Mouse (Mus musculus): ENCODE data around the gene Atp6ap1.

Atp6ap1 gene

DNA sequence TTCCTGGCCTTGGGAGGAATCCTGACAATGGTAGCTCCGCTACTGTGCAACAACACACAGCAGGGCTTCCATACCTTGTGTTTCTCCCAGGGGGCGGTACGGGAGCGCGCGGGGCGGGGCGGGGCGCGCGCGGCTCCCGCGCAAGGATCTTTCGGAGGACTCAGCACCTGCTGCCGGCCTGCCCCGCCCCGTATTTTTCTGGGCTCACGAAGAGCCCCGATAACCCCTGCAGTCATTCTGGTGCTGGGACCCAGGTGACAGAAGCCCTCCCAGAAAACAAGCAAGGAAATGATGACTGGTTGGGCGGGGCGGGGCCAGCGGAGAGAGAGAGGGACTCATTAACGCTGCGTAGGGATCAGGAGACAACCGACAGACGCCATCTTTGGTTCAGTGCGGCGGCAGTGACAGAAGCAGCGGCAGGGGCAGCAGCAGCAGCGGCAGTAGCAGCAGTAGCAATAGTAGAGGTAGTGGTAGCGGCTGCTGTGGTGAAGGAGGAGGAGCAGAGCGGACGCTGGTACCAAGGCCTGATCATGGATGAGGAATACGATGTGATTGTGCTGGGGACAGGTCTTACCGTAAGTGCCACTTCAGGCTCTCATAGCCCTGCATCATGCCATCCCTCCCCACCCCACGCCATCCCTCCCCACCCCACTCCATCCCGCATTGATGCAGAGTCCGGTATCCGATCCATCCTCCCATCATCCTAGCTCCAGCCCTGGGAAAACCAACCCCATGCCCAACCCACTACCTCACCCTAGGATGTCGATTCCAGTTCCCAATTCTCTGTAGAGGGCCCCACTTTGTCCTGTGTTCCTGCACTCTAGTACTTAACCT lies 8.2 kb downstream of the Atp6ap1 start, which contains the start of gene Gdi1:
TSS of gene Gdi1 (plus strand) at position 132 of the 834 bp plus-strand sequence.
- peak; percentile 79 for DNase-seq

DNA sequence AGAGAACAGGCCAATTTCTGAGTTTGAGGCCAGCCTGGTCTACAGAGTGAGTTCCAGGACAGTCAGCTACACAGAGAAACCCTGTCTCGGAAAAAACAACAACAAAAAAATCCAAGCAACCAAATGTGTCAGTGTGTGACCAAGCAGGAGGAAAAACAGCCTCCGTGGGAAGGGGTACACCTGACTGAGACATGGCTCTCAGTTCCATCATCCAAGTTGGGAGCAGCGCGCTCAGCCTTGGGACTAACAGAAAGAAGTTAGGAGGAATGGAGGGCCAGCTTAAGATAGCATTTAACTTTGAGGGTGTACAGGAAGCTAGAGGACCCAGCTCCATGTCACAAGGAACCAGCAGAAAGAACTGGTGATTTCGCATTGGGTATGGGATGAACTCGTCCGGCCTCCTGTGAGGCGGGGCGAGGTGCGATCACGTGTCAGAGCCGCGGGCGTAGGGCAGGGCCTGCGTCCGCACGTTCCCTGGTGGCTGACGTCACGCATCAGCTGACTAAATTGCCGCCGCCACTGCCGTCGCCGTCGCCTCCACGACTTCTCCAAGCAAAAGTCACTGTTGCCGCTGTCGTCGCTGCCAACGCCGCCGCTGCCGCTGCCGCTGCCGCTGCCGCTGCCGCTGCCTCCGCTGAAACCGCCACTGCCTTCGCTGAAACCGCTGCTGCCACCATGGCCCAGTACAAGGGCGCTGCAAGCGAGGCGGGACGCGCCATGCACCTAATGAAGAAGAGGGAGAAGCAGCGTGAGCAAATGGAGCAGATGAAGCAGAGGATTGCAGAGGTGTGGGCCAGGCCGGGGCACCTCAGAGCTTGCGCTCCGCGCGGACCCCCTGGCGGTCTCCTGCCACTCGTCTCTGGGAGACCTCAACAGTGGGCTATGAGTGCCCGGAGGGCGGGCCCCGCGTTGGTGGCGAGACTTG lies 15.9 kb downstream of the Atp6ap1 start, which contains the start of gene Fam50a:
TSS of gene Fam50a (plus strand) at position 494 of the 925 bp plus-strand sequence.
- DNase-seq, result peak; percentile 91

DNA sequence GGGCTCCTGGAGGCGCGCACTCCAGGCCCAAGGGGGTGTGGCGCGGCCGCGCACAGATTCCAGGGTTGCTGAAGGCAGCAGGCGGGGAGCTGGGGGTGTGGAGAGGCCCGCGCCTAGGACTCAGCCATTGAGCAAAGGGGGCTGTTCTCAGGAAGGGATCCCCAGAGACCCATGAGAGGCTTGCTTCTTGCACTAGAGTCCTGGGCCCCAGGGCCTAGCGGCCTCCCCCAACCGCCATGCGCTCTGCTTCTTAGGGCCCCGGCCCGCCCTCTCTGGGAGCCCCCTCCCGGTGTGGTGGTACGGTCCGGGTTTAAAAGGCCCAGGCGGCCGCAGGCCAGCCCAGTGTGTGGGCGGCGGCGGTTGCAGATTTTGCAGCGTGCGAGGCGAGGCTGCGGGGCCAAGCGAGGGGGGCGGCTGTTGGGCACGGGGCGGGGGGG lies 31.8 kb downstream of the Atp6ap1 start, which contains the start of gene Plxna3:
TSS of gene Plxna3 (plus strand) at position 342 of the 437 bp plus-strand sequence.
- DNase-seq, result peak; percentile 74

DNA sequence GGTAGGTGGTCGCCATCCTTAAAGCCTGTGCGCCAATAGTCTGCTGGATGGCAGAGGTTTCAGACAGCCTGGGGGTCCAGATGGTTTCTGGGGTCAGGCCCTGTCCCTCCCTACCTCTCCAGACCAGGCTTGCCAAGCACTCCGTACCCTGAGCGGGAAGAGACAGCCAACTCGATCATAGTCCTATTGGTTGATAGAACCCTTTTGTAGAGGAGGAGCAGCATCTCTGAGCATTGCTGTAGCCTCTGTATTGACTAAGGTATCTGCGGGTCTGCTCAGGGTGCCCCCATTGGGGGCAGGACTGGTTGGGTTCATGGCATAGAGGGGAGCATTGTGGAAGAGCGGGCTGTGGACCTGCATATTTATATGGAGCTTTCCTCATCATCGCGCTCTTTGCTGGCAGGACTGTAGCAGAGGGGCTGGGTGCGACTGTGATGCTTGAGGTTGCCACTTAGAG lies 32.3 kb downstream of the Atp6ap1 start:
- DNase-seq, result no peak

DNA sequence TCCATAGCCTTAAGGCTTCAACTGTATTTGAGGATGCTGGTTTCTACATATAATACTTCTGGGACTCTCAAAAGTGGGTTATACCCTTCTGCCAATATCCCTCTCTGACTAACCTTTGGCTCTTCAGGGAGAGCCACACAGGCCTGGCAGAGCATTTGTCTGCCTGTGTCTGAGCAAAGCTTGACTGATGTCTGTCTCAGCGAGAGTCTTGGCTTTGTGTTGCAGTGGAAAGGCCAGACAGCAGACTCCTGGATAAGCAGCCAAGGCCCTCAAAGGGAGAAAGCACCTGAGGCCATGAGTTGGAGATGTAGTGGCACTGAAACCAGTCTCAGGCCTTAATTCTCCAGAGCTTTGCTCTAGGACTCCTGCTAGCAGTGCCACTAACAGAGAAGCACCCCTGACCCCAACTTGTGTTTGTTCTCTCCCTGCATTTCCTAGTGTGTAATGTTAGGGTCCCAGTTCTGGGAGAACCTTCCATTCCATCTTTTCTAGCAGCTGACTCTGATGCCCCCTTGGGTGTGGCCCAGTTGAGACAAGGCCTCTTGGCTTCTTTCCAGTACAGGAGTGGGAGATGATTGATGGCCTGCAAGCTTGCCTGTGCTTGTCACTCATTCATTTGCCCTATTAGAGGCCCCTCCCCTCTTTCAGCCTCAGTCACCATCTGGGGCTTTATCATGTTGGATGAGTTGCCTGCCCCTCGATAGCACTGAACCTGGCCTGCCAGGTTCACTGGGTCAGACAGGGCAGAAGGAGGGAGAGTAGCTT lies 33.5 kb downstream of the Atp6ap1 start:
- DNase-seq, result peak; percentile 41

DNA sequence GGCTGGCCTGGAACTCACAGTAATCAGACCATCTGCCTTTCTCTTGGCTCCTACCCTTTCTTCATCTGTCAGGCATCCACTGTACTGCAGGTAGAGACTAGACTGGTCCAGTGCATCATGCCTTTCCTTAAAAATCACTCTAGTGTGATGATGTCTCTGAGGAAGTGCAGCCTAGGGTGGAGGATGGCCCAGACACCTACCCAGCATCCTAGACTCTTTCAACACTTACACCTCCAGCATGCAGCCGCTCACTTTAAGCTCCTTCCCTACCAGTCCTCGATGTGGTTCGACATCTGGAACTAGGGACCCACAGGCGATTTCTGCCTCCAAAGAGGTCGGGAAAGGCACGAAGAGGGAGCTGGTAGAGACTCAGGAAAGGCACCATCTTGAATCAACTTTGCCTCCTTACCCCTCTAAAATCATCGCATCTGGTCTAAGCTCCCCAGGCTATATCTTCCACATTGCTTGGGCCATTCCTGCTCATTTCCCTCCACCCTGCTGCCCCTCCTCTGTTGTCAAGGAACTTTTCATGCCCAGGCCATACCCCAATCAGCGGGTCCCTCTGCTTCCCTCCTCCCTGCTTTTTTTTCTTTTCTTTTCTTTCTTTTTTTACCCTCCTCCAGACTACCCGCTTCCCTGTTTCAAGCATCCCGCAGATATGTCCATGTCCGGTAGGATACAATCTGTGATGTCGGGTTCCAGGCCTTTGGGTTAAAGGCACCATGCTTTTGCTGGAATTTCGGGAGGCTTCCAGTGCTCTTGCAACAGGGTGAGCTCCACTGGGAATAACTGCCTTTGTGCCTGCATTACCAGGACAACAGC lies 56.0 kb downstream of the Atp6ap1 start:
- no peak for DNase-seq

DNA sequence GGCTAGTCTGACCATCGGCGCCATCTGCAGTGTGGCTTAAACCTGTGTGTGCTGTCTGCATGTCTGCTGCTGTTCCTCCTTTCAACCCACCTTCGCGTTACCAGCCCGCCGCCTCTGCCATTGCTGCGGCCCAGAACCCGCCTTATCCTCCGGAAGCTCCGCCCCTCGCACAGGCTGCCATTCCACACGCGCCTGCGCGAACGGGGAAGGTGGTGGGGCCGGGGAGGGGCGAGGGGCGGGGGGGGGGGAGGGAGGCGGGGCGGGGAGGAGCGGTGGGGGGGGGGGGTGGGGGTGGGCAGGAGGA lies 56.5 kb downstream of the Atp6ap1 start, which contains the start of gene Lage3:
TSS of gene Lage3 (minus strand) at position 152 of the 304 bp plus-strand sequence.
- DNase-seq, result peak; percentile 85
